Mouse (Mus musculus) bone marrow, adult 2 months (tissue): Measurements from ENCODE around the gene Wdr73.

Experiments used
- CTCF ChIP-seq: fragments of 200-500 bp; IDR thresholded peaks from 2 replicates; pipeline ENCODE4 v1.5.1; 2011; ENCODE audit warnings: low read length, control low read depth; ENCODE audit not compliant: control insufficient read depth, insufficient read depth
- POLR2A ChIP-seq: fragments of 200-500 bp; IDR thresholded peaks from 2 replicates; pipeline ENCODE4 v1.6.1; 2011; ENCODE audit warnings: low read depth, mild to moderate bottlenecking, control low read depth, low read length, borderline replicate concordance; ENCODE audit not compliant: control insufficient read depth

- TF ChIP-seq CTCF (no peak), POLR2A (no peak)
These were observed 3.3 kb downstream of the Wdr73 start for GRCm38 (mm10) chr7:80897721-80898120.
